ENCODE assay signal across 8 mouse cellular contexts in genomic region chr8:70601271-70601649, GRCm38 (mm10). TPM values are rescaled to one million over a fixed set of nuclear protein-coding genes. Genes with fewer than 3 reads are reported as not detected.
A peak's percentile ranks its signal among the peaks of the same experiment; 100 is the strongest.
DNase-seq lines count a peak whose midpoint lies in the region; ATAC-seq lines count a peak whose summit lies in the region.

No protein-coding gene starts in this region.

- peak; percentile 44 for ATAC-seq in heart, embryonic 11.5 days (replicated peaks; ENCODE audit: insufficient number of reproducible peaks, low FRiP score, low TSS enrichment)
- ATAC-seq in midbrain, embryonic 15.5 days (replicated peaks) = peak; percentile 41
- ATAC-seq in stomach, embryonic 14.5 days (ENCODE audit: insufficient number of reproducible peaks, insufficient read depth, low FRiP score, low read depth) = peak; percentile 49; the same call in 1 of the 2 replicates

- peak overlapping the region; percentile 26 for H3K4me3 ChIP-seq in heart, embryonic 11.5 days (ENCODE audit: low read depth, low read length)
- peak overlapping the region; percentile 15 for H3K4me3 ChIP-seq in midbrain, embryonic 15.5 days
- H3K4me3 ChIP-seq in stomach, embryonic 14.5 days (ENCODE audit: low read depth, low read length) = no peak overlapping the region

- peak overlapping the region; percentile 55 for H3K4me2 ChIP-seq in heart, embryonic 11.5 days
- peak overlapping the region; percentile 47 for H3K4me2 ChIP-seq in midbrain, embryonic 15.5 days
- peak overlapping the region; percentile 40 for H3K4me2 ChIP-seq in stomach, embryonic 14.5 days (replicated peaks; ENCODE audit: low read depth, low read length)

- H3K9ac ChIP-seq in heart, embryonic 11.5 days (ENCODE audit: low read depth, low read length) = 0 out of 2 replicates have a peak overlapping the region, but pooled peaks have one; percentile 24
- H3K9ac ChIP-seq in midbrain, embryonic 15.5 days = 0 out of 2 replicates have a peak overlapping the region, but pooled peaks have one; percentile 4
- H3K9ac ChIP-seq in stomach, embryonic 14.5 days (replicated peaks; ENCODE audit: low read depth, low read length) = no peak overlapping the region

- H3K27ac ChIP-seq in heart, embryonic 11.5 days (ENCODE audit: low read depth, low read length) = peak overlapping the region; percentile 78
- H3K27ac ChIP-seq in midbrain, embryonic 15.5 days = peak overlapping the region; percentile 80
- peak overlapping the region; percentile 55; the same call in 1 of the 2 replicates for H3K27ac ChIP-seq in stomach, embryonic 14.5 days (ENCODE audit: low read length)

- no peaks in the 10 kb centered on the region for H3K27me3 ChIP-seq in heart, embryonic 11.5 days (ENCODE audit: control insufficient read depth, insufficient read depth, low read length)
- no peaks in the 10 kb centered on the region for H3K27me3 ChIP-seq in midbrain, embryonic 15.5 days (replicated peaks)
- H3K27me3 ChIP-seq in stomach, embryonic 14.5 days (ENCODE audit: control insufficient read depth, insufficient read depth, low read length) = no peaks in the 10 kb centered on the region

- peaks cover 4% of the 10 kb centered on the region; the same call in 1 of the 2 replicates for H3K36me3 ChIP-seq in heart, embryonic 11.5 days (ENCODE audit: control insufficient read depth, insufficient read depth, low read length)
- H3K36me3 ChIP-seq in midbrain, embryonic 15.5 days (replicated peaks) = no peaks in the 10 kb centered on the region
- H3K36me3 ChIP-seq in stomach, embryonic 14.5 days (ENCODE audit: control insufficient read depth, insufficient read depth, low read length) = peaks cover 18% of the 10 kb centered on the region; the same call in 1 of the 2 replicates

- 0 out of 2 replicates have a peak, but pooled peaks cover 2% of the 10 kb centered on the region for H3K9me3 ChIP-seq in heart, embryonic 11.5 days (replicated peaks; ENCODE audit: control insufficient read depth, low read length)
- H3K9me3 ChIP-seq in midbrain, embryonic 15.5 days = no peaks in the 10 kb centered on the region
- peaks cover 4% of the 10 kb centered on the region; the same call in 1 of the 2 replicates for H3K9me3 ChIP-seq in stomach, embryonic 14.5 days (ENCODE audit: control insufficient read depth, low read depth, low read length)

- WGBS in heart, embryonic 11.5 days (ENCODE audit: insufficient replicate concordance) = 2% methylated on average over 26 of the region's 26 CpGs
- 1% methylated on average over 23 of the region's 26 CpGs for WGBS in midbrain, embryonic 15.5 days
- 2% methylated on average over 26 of the region's 26 CpGs for WGBS in stomach, embryonic 14.5 days

- H3K4me1 ChIP-seq in heart, embryonic 11.5 days (ENCODE audit: control insufficient read depth, insufficient read depth, low read length) = peaks cover 35% of the 10 kb centered on the region
- H3K4me1 ChIP-seq in midbrain, embryonic 15.5 days = peaks cover 67% of the 10 kb centered on the region
- H3K4me1 ChIP-seq in stomach, embryonic 14.5 days (ENCODE audit: control insufficient read depth, insufficient read depth, low read length) = peaks cover 45% of the 10 kb centered on the region; the same call in 1 of the 2 replicates

- DNase-seq in A20 (ENCODE audit: low read depth, low spot score) = peak; percentile 78
- peak; percentile 91 for DNase-seq in adrenal gland, adult 8-10 months
- DNase-seq in embryo, embryonic 9.5 days (ENCODE audit: extremely low spot score) = peak; percentile 92
- peak; percentile 84 for DNase-seq in kidney, adult 9 months
- DNase-seq in liver = peak; percentile 94

RNA-seq across cellular contexts. Expression of gene Isyna1, which starts 7.1 kb away (rescaled TPM):
- 100 to 1,000 TPM; 124 to 207 (median 158) TPM for total RNA-seq in adrenal gland, adult 8-10 months (2022)
- polyA plus RNA-seq in heart, embryonic 11.5 days (2014; fragmentation: Nextera tagmentation; extraction: Ambion mirVana) = 86.0 and 95.3 TPM in 2 replicates
- polyA plus RNA-seq in midbrain, embryonic 15.5 days (2015; fragmentation: Nextera tagmentation; extraction: Ambion mirVana) = 175 and 176 TPM in 2 replicates
- polyA plus RNA-seq in stomach, embryonic 14.5 days (2014; fragmentation: Nextera tagmentation; extraction: Ambion mirVana) = 81.3 and 82.4 TPM in 2 replicates

RNA-seq across cellular contexts. Expression of gene Ssbp4, which starts 7.4 kb away (rescaled TPM):
- 100 to 1,000 TPM in 2 of 4 experiments, 10 to 100 TPM in 2; 69.3 to 158 (median 120) TPM for total RNA-seq in adrenal gland, adult 8-10 months (2022)
- polyA plus RNA-seq in heart, embryonic 11.5 days (2014; fragmentation: Nextera tagmentation; extraction: Ambion mirVana) = 72.5 and 78.9 TPM in 2 replicates
- polyA plus RNA-seq in midbrain, embryonic 15.5 days (2015; fragmentation: Nextera tagmentation; extraction: Ambion mirVana) = 175 and 189 TPM in 2 replicates
- 121 and 122 TPM in 2 replicates for polyA plus RNA-seq in stomach, embryonic 14.5 days (2014; fragmentation: Nextera tagmentation; extraction: Ambion mirVana)

RNA-seq across cellular contexts. Expression of gene Lrrc25, which starts 14.7 kb away (rescaled TPM):
- 1 to 10 TPM; 1.5 to 4.4 (median 3.2) TPM for total RNA-seq in adrenal gland, adult 8-10 months (2022)
- 0.19 and 0.59 TPM in 2 replicates for polyA plus RNA-seq in heart, embryonic 11.5 days (2014; fragmentation: Nextera tagmentation; extraction: Ambion mirVana)
- polyA plus RNA-seq in midbrain, embryonic 15.5 days (2015; fragmentation: Nextera tagmentation; extraction: Ambion mirVana) = 1.2 and 1.6 TPM in 2 replicates
- 1.9 and 2.9 TPM in 2 replicates for polyA plus RNA-seq in stomach, embryonic 14.5 days (2014; fragmentation: Nextera tagmentation; extraction: Ambion mirVana)

RNA-seq across cellular contexts. Expression of gene Gdf15, which starts 31.0 kb away (rescaled TPM):
- 1 to 10 TPM; 1.8 to 3.5 (median 3.0) TPM for total RNA-seq in adrenal gland, adult 8-10 months (2022)
- polyA plus RNA-seq in heart, embryonic 11.5 days (2014; fragmentation: Nextera tagmentation; extraction: Ambion mirVana) = 0.26 and 0.37 TPM in 2 replicates
- 0.13 and 0.19 TPM in 2 replicates for polyA plus RNA-seq in midbrain, embryonic 15.5 days (2015; fragmentation: Nextera tagmentation; extraction: Ambion mirVana)
- 0.17 and 0.24 TPM in 2 replicates for polyA plus RNA-seq in stomach, embryonic 14.5 days (2014; fragmentation: Nextera tagmentation; extraction: Ambion mirVana)

RNA-seq across cellular contexts. Expression of gene Pgpep1, which starts 58.9 kb away (rescaled TPM):
- total RNA-seq in adrenal gland, adult 8-10 months (2022) = 100 to 1,000 TPM; 129 to 163 (median 131) TPM
- 38.9 and 41.6 TPM in 2 replicates for polyA plus RNA-seq in heart, embryonic 11.5 days (2014; fragmentation: Nextera tagmentation; extraction: Ambion mirVana)
- polyA plus RNA-seq in midbrain, embryonic 15.5 days (2015; fragmentation: Nextera tagmentation; extraction: Ambion mirVana) = 70.1 and 74.5 TPM in 2 replicates
- polyA plus RNA-seq in stomach, embryonic 14.5 days (2014; fragmentation: Nextera tagmentation; extraction: Ambion mirVana) = 67.7 and 70.8 TPM in 2 replicates
